Mouse (Mus musculus): ENCODE measurements around the gene Mpnd. TPM values are rescaled to one million over a fixed set of nuclear protein-coding genes. Genes with fewer than 3 reads are reported as not detected.
A peak's percentile ranks its signal among the peaks of the same experiment; 100 is the strongest.

Gene Mpnd
- 13.1 and 47.7 TPM in 2 replicates for polyA plus RNA-seq (2011; ENCODE audit: insufficient read depth, insufficient read length, low replicate concordance, missing spikeins)

DNA sequence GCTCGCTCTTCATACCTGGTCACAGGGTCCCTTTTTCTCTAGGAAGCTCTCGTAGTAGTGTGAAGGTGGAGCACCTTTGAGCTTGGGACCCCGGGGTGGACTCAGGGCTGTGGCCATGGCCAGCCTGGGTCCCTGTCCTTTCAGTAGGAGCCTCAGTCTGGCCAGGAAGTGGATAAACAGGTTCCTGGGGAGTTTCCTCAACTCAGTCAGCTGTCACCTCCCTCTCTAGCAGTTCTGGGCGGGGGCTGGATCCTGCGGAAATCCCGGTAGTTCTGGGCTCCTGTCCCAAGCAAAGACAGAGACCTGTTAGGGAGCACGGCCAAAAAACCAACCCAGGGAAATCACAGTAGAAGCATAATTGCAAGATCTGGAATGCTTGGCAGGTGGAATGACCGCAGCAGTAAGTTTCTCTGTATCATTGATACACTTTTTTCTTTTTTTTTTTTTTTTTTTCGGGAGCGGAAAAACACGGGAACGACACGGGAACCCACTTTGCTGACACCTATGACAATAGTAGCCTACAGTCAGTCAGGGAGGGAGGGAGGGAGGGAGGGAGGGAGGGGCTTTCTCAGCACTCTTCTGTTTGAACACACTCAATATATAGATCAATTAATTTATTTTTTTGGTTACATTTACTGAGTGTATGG is at the start of gene Mpnd, which contains the start of gene Stap2:
Gene Mpnd, plus strand, starts transcription at position 297 of the 647 bp plus-strand sequence.
Gene Stap2, minus strand, starts transcription at position 170 of the 647 bp plus-strand sequence.
- TF ChIP-seq POLR2A (IDR thresholded peaks at IDR 0.05; ENCODE audit: borderline replicate concordance, control insufficient read depth, low read depth, low read length), result no peak
- TF ChIP-seq CTCF (IDR thresholded peaks at IDR 0.05; ENCODE audit: control insufficient read depth, insufficient read depth, low read length), result no peak
- Histone ChIP-seq H3K4me3 (replicated peaks; ENCODE audit: control insufficient read depth, low read depth, low read length) (no peak within 1 kb of the TSS), H3K27ac (ENCODE audit: control insufficient read depth, insufficient read depth, low read depth, low read length, poor library complexity) (no peak within 1 kb of the TSS), H3K4me1 (ENCODE audit: control insufficient read depth, insufficient read depth, low read length) (peaks cover 4% of the 10 kb centered on the region; the same call in 1 of the 2 replicates)
- 37% methylated on average over 13 of the region's 13 CpGs for WGBS

DNA sequence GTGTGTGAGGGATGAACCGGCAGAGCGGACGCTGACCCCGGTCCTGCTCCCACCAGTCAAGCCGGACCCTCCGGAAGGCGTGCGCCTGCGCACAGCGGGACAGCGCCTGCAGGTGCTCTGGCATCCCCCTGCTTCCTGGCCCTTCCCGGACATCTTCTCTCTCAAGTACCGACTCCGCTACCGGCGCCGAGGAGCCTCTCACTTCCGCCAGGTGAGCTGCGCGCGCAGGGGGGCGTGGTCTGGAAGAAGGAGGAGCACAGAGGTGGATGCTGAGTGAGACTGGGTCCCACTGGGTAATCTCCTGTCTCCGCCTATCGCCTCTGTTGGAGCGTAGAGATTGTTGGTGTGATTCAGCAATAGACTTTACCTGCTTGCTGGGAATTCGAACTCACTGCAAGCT is 49.4 kb upstream of the Mpnd start:
- Histone ChIP-seq H3K27ac (ENCODE audit: control insufficient read depth, insufficient read depth, low read depth, low read length, poor library complexity) (no peak overlapping the region), H3K4me3 (replicated peaks; ENCODE audit: control insufficient read depth, low read depth, low read length) (no peak overlapping the region), H3K4me1 (ENCODE audit: control insufficient read depth, insufficient read depth, low read length) (peaks cover 1% of the 10 kb centered on the region; the same call in 1 of the 2 replicates)
- WGBS, result 88% methylated on average over 26 of the region's 26 CpGs
- TF ChIP-seq POLR2A (IDR thresholded peaks at IDR 0.05; ENCODE audit: borderline replicate concordance, control insufficient read depth, low read depth, low read length) (no peak), CTCF (IDR thresholded peaks at IDR 0.05; ENCODE audit: control insufficient read depth, insufficient read depth, low read length) (no peak)

DNA sequence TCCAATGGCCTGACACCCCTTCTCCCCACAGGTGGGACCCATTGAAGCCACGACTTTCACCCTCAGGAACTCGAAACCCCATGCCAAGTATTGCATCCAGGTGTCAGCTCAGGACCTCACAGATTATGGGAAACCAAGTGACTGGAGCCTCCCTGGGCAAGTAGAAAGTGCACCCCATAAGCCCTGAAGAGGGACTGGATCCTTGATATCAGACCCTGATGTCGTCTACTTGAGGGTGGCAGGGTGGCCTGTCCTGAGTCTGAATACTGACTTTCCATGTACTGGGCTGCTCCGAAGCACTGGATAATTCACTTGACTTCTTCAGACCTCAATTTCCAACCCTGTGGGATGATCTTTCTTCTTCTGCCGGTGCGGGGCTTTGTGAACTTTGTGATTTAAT is 48.9 kb upstream of the Mpnd start:
- no peak overlapping the region for H3K4me3 ChIP-seq (replicated peaks; ENCODE audit: control insufficient read depth, low read depth, low read length)
- 76% methylated on average over 6 of the region's 6 CpGs for WGBS
- no peak overlapping the region for H3K27ac ChIP-seq (ENCODE audit: control insufficient read depth, insufficient read depth, low read depth, low read length, poor library complexity)
- peaks cover 1% of the 10 kb centered on the region; the same call in 1 of the 2 replicates for H3K4me1 ChIP-seq (ENCODE audit: control insufficient read depth, insufficient read depth, low read length)
- TF ChIP-seq CTCF (IDR thresholded peaks at IDR 0.05; ENCODE audit: control insufficient read depth, insufficient read depth, low read length), result no peak
- no peak for TF ChIP-seq POLR2A (IDR thresholded peaks at IDR 0.05; ENCODE audit: borderline replicate concordance, control insufficient read depth, low read depth, low read length)

DNA sequence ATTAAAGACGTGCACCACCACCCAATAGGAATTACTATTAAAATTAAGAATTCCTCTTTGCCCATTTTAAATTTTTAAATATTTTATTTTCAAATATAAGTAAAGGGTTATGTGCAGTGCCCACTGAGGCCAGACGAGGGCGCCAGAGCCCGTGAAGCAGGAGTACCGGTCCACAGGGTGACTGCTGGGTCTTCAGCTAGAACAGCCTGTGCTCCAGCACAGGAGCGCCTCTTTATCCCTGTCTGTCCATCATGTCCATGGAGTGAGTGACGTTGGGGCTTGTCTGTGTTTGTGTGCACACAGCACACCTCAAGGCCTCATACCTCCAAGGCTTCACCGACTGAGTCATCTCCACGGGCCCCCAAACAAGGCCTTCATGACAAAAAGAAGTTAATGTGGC is 48.3 kb upstream of the Mpnd start:
- Histone ChIP-seq H3K4me3 (replicated peaks; ENCODE audit: control insufficient read depth, low read depth, low read length) (no peak overlapping the region), H3K4me1 (ENCODE audit: control insufficient read depth, insufficient read depth, low read length) (peaks cover 1% of the 10 kb centered on the region; the same call in 1 of the 2 replicates), H3K27ac (ENCODE audit: control insufficient read depth, insufficient read depth, low read depth, low read length, poor library complexity) (no peak overlapping the region)
- 29% methylated on average over 9 of the region's 9 CpGs for WGBS
- no peak for TF ChIP-seq POLR2A (IDR thresholded peaks at IDR 0.05; ENCODE audit: borderline replicate concordance, control insufficient read depth, low read depth, low read length)
- peak; percentile 84 for TF ChIP-seq CTCF (IDR thresholded peaks at IDR 0.05; ENCODE audit: control insufficient read depth, insufficient read depth, low read length)

DNA sequence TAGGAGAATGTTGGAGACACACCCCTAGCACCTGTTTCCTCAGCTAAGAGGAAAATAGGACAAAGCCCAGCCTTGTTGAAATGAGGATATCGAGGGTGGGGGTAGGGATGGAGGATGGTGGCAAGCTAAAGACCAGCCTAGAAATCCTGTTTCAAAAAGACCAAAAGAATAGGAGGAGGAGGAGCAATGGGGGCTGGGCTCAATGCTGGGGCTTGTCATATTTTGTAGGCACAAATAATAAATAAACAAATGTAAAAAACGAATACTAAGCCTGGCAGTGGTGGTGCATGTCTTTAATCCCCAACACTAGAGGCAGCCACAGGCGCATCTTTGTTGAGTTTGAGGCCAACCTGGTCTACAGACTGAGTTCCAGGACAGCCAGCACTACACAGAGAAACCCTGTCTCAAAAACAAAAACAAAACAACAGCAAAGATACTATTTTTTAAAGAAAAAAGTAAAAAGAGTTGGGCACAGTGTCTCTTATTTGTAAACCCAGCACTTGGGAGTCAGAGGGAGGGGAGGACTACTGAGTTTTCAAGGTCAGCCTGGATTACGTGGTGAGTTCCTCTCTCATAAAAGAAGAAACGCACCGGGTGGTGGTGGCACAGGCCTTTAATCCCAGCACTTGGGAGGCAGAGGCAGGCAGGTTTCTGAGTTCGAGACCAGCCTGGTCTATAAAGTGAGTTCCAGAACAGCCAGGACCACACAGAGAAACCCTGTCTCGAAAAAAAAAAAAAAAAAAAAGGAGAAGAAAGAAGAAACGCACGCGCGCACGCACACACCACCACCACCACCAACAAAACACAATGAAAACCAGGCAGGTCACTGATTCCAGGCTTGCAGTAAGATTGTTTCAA is 47.6 kb upstream of the Mpnd start:
- 75% methylated on average over 13 of the region's 13 CpGs for WGBS
- TF ChIP-seq CTCF (IDR thresholded peaks at IDR 0.05; ENCODE audit: control insufficient read depth, insufficient read depth, low read length) (no peak), POLR2A (IDR thresholded peaks at IDR 0.05; ENCODE audit: borderline replicate concordance, control insufficient read depth, low read depth, low read length) (no peak)
- Histone ChIP-seq H3K4me3 (replicated peaks; ENCODE audit: control insufficient read depth, low read depth, low read length) (peak overlapping the region; percentile 20), H3K27ac (ENCODE audit: control insufficient read depth, insufficient read depth, low read depth, low read length, poor library complexity) (0 out of 2 replicates have a peak overlapping the region, but pooled peaks have one; percentile 3), H3K4me1 (ENCODE audit: control insufficient read depth, insufficient read depth, low read length) (peaks cover 1% of the 10 kb centered on the region; the same call in 1 of the 2 replicates)

DNA sequence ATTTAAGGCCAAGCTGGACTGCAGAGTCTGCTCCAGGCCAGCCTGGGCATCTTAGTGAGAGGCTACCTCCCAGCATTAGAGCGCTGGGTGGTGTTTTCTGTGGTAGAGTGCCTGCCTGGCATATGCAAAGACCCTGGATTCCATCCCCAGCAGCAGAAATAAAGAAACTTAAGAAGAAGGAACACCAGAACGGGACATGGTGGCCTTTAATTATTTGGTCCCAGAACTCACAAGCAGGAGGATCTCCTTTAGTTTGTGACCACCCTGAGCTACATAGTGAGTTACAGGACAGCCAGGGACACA is 47.0 kb upstream of the Mpnd start:
- TF ChIP-seq POLR2A (IDR thresholded peaks at IDR 0.05; ENCODE audit: borderline replicate concordance, control insufficient read depth, low read depth, low read length) (no peak), CTCF (IDR thresholded peaks at IDR 0.05; ENCODE audit: control insufficient read depth, insufficient read depth, low read length) (no peak)
- Histone ChIP-seq H3K27ac (ENCODE audit: control insufficient read depth, insufficient read depth, low read depth, low read length, poor library complexity) (peak overlapping the region; percentile 3; the same call in 1 of the 2 replicates), H3K4me3 (replicated peaks; ENCODE audit: control insufficient read depth, low read depth, low read length) (peak overlapping the region; percentile 90), H3K4me1 (ENCODE audit: control insufficient read depth, insufficient read depth, low read length) (peaks cover 1% of the 10 kb centered on the region)
- 50% methylated on average over 2 of the region's 2 CpGs for WGBS

DNA sequence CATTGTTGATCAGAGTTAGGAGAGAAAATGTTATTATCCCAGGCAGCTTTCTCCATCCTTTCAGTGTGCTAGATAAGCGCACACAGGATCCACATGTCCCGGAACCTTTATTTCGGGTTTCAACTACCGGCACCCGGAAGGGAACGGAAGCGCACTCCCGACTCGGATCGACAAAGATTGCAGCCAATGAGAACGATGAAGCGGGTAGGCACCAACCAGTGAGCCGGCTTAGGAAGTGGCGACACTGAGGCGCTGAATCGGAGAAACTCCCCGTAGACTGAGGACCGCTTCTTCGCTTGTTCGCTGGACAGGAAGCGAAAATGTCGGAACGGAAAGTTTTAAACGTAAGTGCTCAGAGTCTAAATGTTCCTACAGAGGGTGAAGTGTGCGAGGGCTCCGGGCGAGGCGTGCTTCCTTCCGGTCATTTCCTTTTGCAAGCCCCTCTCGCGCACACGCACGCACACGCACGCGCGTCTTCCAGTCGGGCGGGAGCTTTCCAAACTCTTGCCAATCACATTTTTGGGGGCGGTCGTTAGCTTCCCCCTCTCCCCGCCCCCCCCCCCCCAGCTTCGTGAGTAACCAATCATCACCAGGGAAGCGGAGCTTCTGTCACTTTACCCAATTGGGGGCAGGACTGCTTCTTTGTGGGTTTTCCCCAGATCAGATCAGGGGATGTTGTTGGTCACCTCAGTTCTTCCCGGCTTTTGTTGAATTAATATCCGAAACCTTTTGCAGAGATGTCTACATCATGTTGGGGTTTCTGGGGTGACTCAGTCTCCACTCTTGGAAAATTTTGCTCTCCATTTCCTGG is 46.4 kb upstream of the Mpnd start, which contains the start of gene Yju2:
Gene Yju2, plus strand, starts transcription at position 182 of the 811 bp plus-strand sequence.
- H3K4me3 ChIP-seq (replicated peaks; ENCODE audit: control insufficient read depth, low read depth, low read length), result peak within 1 kb of the TSS; percentile 90
- H3K4me1 ChIP-seq (ENCODE audit: control insufficient read depth, insufficient read depth, low read length), result peaks cover 1% of the 10 kb centered on the region
- TF ChIP-seq POLR2A (IDR thresholded peaks at IDR 0.05; ENCODE audit: borderline replicate concordance, control insufficient read depth, low read depth, low read length) (peak; percentile 19; the same call in 1 of the 2 replicates), CTCF (IDR thresholded peaks at IDR 0.05; ENCODE audit: control insufficient read depth, insufficient read depth, low read length) (no peak)
- WGBS, result under 1% methylated on average over 46 of the region's 46 CpGs
- H3K27ac ChIP-seq (ENCODE audit: control insufficient read depth, insufficient read depth, low read depth, low read length, poor library complexity), result peak within 1 kb of the TSS; percentile 96
